Mouse (Mus musculus) spleen, adult 2 months (tissue): ENCODE measurements around the gene Hist1h4h.

Source experiments
- CTCF ChIP-seq: fragments of 200-500 bp; IDR thresholded peaks from 2 replicates; pipeline ENCODE4 v1.5.1; 2011; ENCODE audit warnings: mild to moderate bottlenecking, inconsistent platforms; ENCODE audit not compliant: insufficient read depth, insufficient read length, insufficient replicate concordance; ENCODE audit errors: extremely low read depth
- POLR2A ChIP-seq: fragments of 200-500 bp; IDR thresholded peaks from 2 replicates; pipeline ENCODE4 v1.6.1; 2011; ENCODE audit warnings: low read depth, low read length, inconsistent platforms

DNA sequence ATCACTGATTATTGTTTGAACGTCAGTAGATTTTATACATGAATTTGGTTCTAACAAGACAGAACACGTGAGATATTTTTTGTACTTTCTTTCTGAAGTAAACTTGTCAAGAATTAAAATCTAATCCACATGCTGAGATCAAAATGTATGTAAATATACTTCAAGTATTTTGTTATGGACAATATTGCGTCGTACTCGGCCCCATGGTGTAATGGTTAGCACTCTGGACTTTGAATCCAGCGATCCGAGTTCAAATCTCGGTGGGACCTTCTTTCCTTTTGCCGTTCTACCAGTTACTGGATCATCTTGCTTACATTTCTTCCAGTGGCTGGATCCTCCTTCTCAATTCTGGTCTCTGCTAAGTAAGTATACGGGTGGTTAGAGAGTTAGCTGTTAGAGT, 11.4 kb upstream of the Hist1h4h start:
- no peak for TF ChIP-seq CTCF
- TF ChIP-seq POLR2A = no peak
